Mouse (Mus musculus): ENCODE data around the gene Dock1. TPM values are rescaled to one million over a fixed set of nuclear protein-coding genes. Genes with fewer than 3 reads are reported as not detected.

The Dock1 gene
- 38.0 and 40.3 TPM in 2 replicates for polyA plus RNA-seq (2016; fragmentation: Nextera tagmentation; extraction: Ambion mirVana)

- Histone ChIP-seq H3K27me3 (replicated peaks; ENCODE audit: low read depth, poor library complexity, severe bottlenecking) (peaks cover 16% of the 10 kb centered on the region), H3K4me3 (peak within 1 kb of the TSS; percentile 77), H3K36me3 (replicated peaks) (no peaks in the 10 kb centered on the region), H3K27ac (replicated peaks) (peak within 1 kb of the TSS; percentile 97), H3K4me1 (peaks cover 47% of the 10 kb centered on the region), H3K9me3 (no peaks in the 10 kb centered on the region)
- peak; percentile 86 for DNase-seq (ENCODE audit: low spot score)
- 2% methylated on average over 77 of the region's 77 CpGs for WGBS
Measured at GRCm38 (mm10) chr7:134670312-134671002, at the start of gene Dock1. Gene Dock1, plus strand, starts transcription at chr7:134670654.

- Histone ChIP-seq H3K9me3 (no peaks in the 10 kb centered on the region), H3K4me1 (no peaks in the 10 kb centered on the region), H3K27ac (replicated peaks) (no peak overlapping the region), H3K36me3 (replicated peaks) (no peaks in the 10 kb centered on the region), H3K27me3 (replicated peaks; ENCODE audit: low read depth, poor library complexity, severe bottlenecking) (no peaks in the 10 kb centered on the region), H3K4me3 (no peak overlapping the region)
- 80% methylated on average over 4 of the region's 4 CpGs for WGBS
- no peak for DNase-seq (ENCODE audit: low spot score)
Measured at GRCm38 (mm10) chr7:134627906-134628305, 42.5 kb upstream of the Dock1 start.

GRCm38 (mm10) chr7:134650246-134650830, 20.1 kb upstream of the Dock1 start:
- no peak overlapping the region for H3K27ac ChIP-seq (replicated peaks)
- H3K36me3 ChIP-seq (replicated peaks): no peaks in the 10 kb centered on the region
- 86% methylated on average over 8 of the region's 8 CpGs for WGBS
- no peak for DNase-seq (ENCODE audit: low spot score)
- H3K27me3 ChIP-seq (replicated peaks; ENCODE audit: low read depth, poor library complexity, severe bottlenecking): no peaks in the 10 kb centered on the region
- H3K4me3 ChIP-seq: no peak overlapping the region
- no peaks in the 10 kb centered on the region for H3K9me3 ChIP-seq
- H3K4me1 ChIP-seq: no peaks in the 10 kb centered on the region

- no peak overlapping the region for H3K27ac ChIP-seq (replicated peaks)
- H3K9me3 ChIP-seq: no peaks in the 10 kb centered on the region
- no peaks in the 10 kb centered on the region for H3K36me3 ChIP-seq (replicated peaks)
- 80% methylated on average over 3 of the region's 3 CpGs for WGBS
- DNase-seq (ENCODE audit: low spot score): no peak
- no peaks in the 10 kb centered on the region for H3K4me1 ChIP-seq
- no peak overlapping the region for H3K4me3 ChIP-seq
- H3K27me3 ChIP-seq (replicated peaks; ENCODE audit: low read depth, poor library complexity, severe bottlenecking): no peaks in the 10 kb centered on the region
Measured at GRCm38 (mm10) chr7:134651071-134651470, 19.4 kb upstream of the Dock1 start.

GRCm38 (mm10) chr7:134663241-134663640, 7.2 kb upstream of the Dock1 start:
- 19% methylated on average over 2 of the region's 2 CpGs for WGBS

GRCm38 (mm10) chr7:134665642-134666282, 4.7 kb upstream of the Dock1 start:
- WGBS: 79% methylated on average over 5 of the region's 5 CpGs

More at GRCm38 (mm10) chr7:134663241-134663640, 7.2 kb upstream of the Dock1 start:
- no peaks in the 10 kb centered on the region for H3K27me3 ChIP-seq (replicated peaks; ENCODE audit: low read depth, poor library complexity, severe bottlenecking)
- H3K27ac ChIP-seq (replicated peaks): no peak overlapping the region
- H3K4me3 ChIP-seq: no peak overlapping the region
- H3K4me1 ChIP-seq: no peaks in the 10 kb centered on the region
- H3K36me3 ChIP-seq (replicated peaks): no peaks in the 10 kb centered on the region
- H3K9me3 ChIP-seq: peaks cover 5% of the 10 kb centered on the region; the same call in 1 of the 2 replicates
- DNase-seq (ENCODE audit: low spot score): no peak

GRCm38 (mm10) chr7:134667271-134667702, 3.2 kb upstream of the Dock1 start:
- no peaks in the 10 kb centered on the region for H3K9me3 ChIP-seq
- WGBS: 87% methylated on average over 4 of the region's 4 CpGs
- DNase-seq (ENCODE audit: low spot score): no peak
- peaks cover 16% of the 10 kb centered on the region for H3K27me3 ChIP-seq (replicated peaks; ENCODE audit: low read depth, poor library complexity, severe bottlenecking)
- no peak overlapping the region for H3K4me3 ChIP-seq
- peaks cover 26% of the 10 kb centered on the region for H3K4me1 ChIP-seq
- H3K36me3 ChIP-seq (replicated peaks): no peaks in the 10 kb centered on the region
- H3K27ac ChIP-seq (replicated peaks): no peak overlapping the region

More at GRCm38 (mm10) chr7:134665642-134666282, 4.7 kb upstream of the Dock1 start:
- H3K4me3 ChIP-seq: no peak overlapping the region
- no peak for DNase-seq (ENCODE audit: low spot score)
- peaks cover 11% of the 10 kb centered on the region for H3K4me1 ChIP-seq
- no peaks in the 10 kb centered on the region for H3K9me3 ChIP-seq
- H3K27ac ChIP-seq (replicated peaks): no peak overlapping the region
- peaks cover 16% of the 10 kb centered on the region for H3K27me3 ChIP-seq (replicated peaks; ENCODE audit: low read depth, poor library complexity, severe bottlenecking)
- no peaks in the 10 kb centered on the region for H3K36me3 ChIP-seq (replicated peaks)

- 91% methylated on average over 14 of the region's 14 CpGs for WGBS
- peaks cover 44% of the 10 kb centered on the region for H3K4me1 ChIP-seq
- peak overlapping the region; percentile 77 for H3K4me3 ChIP-seq
- peak overlapping the region; percentile 97 for H3K27ac ChIP-seq (replicated peaks)
- no peaks in the 10 kb centered on the region for H3K9me3 ChIP-seq
- no peaks in the 10 kb centered on the region for H3K36me3 ChIP-seq (replicated peaks)
- H3K27me3 ChIP-seq (replicated peaks; ENCODE audit: low read depth, poor library complexity, severe bottlenecking): peaks cover 16% of the 10 kb centered on the region
- no peak for DNase-seq (ENCODE audit: low spot score)
Measured at GRCm38 (mm10) chr7:134669474-134670311, 761 bp upstream of the Dock1 start.

- DNase-seq (ENCODE audit: low spot score): peak; percentile 69
- WGBS: 1% methylated on average over 28 of the region's 28 CpGs
- peak overlapping the region; percentile 97 for H3K27ac ChIP-seq (replicated peaks)
- peak overlapping the region; percentile 77 for H3K4me3 ChIP-seq
- peaks cover 16% of the 10 kb centered on the region for H3K27me3 ChIP-seq (replicated peaks; ENCODE audit: low read depth, poor library complexity, severe bottlenecking)
- H3K36me3 ChIP-seq (replicated peaks): no peaks in the 10 kb centered on the region
- peaks cover 47% of the 10 kb centered on the region for H3K4me1 ChIP-seq
- no peaks in the 10 kb centered on the region for H3K9me3 ChIP-seq
Measured at GRCm38 (mm10) chr7:134671003-134671461, 578 bp downstream of the Dock1 start.

GRCm38 (mm10) chr7:134671467-134671901, 1.0 kb downstream of the Dock1 start:
- 22% methylated on average over 7 of the region's 7 CpGs for WGBS
- Histone ChIP-seq H3K27me3 (replicated peaks; ENCODE audit: low read depth, poor library complexity, severe bottlenecking) (peaks cover 16% of the 10 kb centered on the region), H3K4me1 (peaks cover 47% of the 10 kb centered on the region), H3K4me3 (peak overlapping the region; percentile 77), H3K36me3 (replicated peaks) (no peaks in the 10 kb centered on the region), H3K9me3 (no peaks in the 10 kb centered on the region), H3K27ac (replicated peaks) (peak overlapping the region; percentile 97)
- DNase-seq (ENCODE audit: low spot score): peak; percentile 61

GRCm38 (mm10) chr7:134673135-134673534, 2.7 kb downstream of the Dock1 start:
- H3K9me3 ChIP-seq: no peaks in the 10 kb centered on the region
- no peak overlapping the region for H3K27ac ChIP-seq (replicated peaks)
- 86% methylated on average over 5 of the region's 5 CpGs for WGBS
- H3K4me1 ChIP-seq: peaks cover 62% of the 10 kb centered on the region
- H3K4me3 ChIP-seq: no peak overlapping the region; the same call in 1 of the 2 replicates
- no peak for DNase-seq (ENCODE audit: low spot score)
- peaks cover 16% of the 10 kb centered on the region for H3K27me3 ChIP-seq (replicated peaks; ENCODE audit: low read depth, poor library complexity, severe bottlenecking)
- no peaks in the 10 kb centered on the region for H3K36me3 ChIP-seq (replicated peaks)

GRCm38 (mm10) chr7:134673952-134674351, 3.5 kb downstream of the Dock1 start:
- no peak overlapping the region for H3K27ac ChIP-seq (replicated peaks)
- H3K27me3 ChIP-seq (replicated peaks; ENCODE audit: low read depth, poor library complexity, severe bottlenecking): peaks cover 11% of the 10 kb centered on the region
- H3K9me3 ChIP-seq: no peaks in the 10 kb centered on the region
- H3K4me3 ChIP-seq: no peak overlapping the region
- 78% methylated on average over 9 of the region's 9 CpGs for WGBS
- peaks cover 70% of the 10 kb centered on the region for H3K4me1 ChIP-seq
- DNase-seq (ENCODE audit: low spot score): no peak
- H3K36me3 ChIP-seq (replicated peaks): no peaks in the 10 kb centered on the region

All from embryonic facial prominence, embryonic 10.5 days (tissue).